Mouse (Mus musculus) embryonic fibroblast, embryonic 13.5 days (primary cell): ENCODE measurements around the gene Vmn1r155. TPM values are rescaled to one million over a fixed set of nuclear protein-coding genes. Genes with fewer than 3 reads are reported as not detected.
"Not testable (repeated sequence)": the region's sequence is repeated elsewhere in the genome, so short reads cannot be mapped to it uniquely, and the experiment has no call there.

Source experiments
- H3K27ac ChIP-seq: 2 replicates; pipeline ENCODE4 v1.5.1; 2012; ENCODE audit warnings: low read length, control low read depth, inconsistent platforms; ENCODE audit not compliant: insufficient read depth
- H3K4me1 ChIP-seq: 2 replicates; pipeline ENCODE4 v1.6.1; 2011; ENCODE audit warnings: low read length; ENCODE audit not compliant: control insufficient read depth, insufficient read depth
- H3K4me3 ChIP-seq: 2 replicates; pipeline ENCODE4 v1.5.1; 2011; ENCODE audit warnings: mild to moderate bottlenecking, control low read depth, low read length; ENCODE audit not compliant: insufficient read depth
- polyA plus RNA-seq: library from polyadenylated mRNA; stranded (reverse); fragments of >200 nt; gene quantifications from 2 replicates; pipeline ENCODE4 v1.2.4, GENCODE M21; 2011; ENCODE audit warnings: low read depth; ENCODE audit not compliant: missing spikeins, insufficient read length

Gene Vmn1r155
- polyA plus RNA-seq, result not detected in 2 replicates

DNA sequence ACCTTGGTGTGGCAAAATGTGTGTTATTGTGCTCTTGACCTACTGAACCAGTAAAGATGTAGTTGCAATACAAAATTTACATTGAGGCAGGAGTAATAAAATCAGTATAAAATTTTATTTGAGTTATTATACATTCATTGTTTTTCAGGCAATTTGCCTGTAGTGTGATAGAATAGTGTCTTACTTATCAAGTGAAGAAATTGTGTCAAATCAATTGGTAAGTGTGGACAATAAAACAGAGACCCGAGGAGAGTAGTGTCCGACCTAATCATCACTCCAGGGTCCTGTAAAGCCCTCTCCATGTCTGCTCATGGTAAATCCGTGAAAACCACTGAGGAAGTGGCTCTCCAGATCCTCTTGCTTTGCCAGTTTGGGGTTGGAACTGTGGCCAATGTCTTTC is at the start of gene Vmn1r155:
TSS of gene Vmn1r155 (plus strand) at position 301 of the 400 bp plus-strand sequence.
- not testable (repeated sequence) for H3K4me1 ChIP-seq, H3K27ac ChIP-seq, H3K4me3 ChIP-seq

DNA sequence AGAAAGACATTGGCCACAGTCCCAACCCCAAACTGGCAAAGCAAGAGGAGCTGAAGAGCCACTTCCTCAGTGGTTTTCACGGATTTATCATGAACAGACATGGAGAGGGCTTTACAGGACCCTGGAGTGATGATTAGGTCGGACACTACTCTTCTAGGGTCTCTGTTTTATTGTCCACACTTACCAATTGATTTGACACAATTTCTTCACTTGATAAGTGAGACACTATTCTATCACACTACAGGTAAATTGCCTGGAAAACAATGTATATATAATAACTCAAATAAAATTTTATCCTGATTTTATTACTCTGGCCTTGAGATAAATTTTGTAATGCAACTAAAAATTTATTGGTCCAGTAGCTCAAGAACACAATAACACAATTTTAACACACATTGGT is 34.4 kb downstream of the Vmn1r155 start, which contains the start of gene Gm8693:
TSS of gene Gm8693 (minus strand) at position 101 of the 400 bp plus-strand sequence.
- not testable (repeated sequence) for H3K4me1 ChIP-seq, H3K27ac ChIP-seq, H3K4me3 ChIP-seq

Other genes starting within 250 kb of the Vmn1r155 start
- gene Vmn1r148, start 244.4 kb upstream of the Vmn1r155 start, polyA plus RNA-seq, result not detected in 2 replicates
- not detected in 2 replicates for gene Vmn1r149, start 219.8 kb upstream of the Vmn1r155 start, polyA plus RNA-seq
- not detected in 2 replicates for gene Gm10665, start 193.9 kb upstream of the Vmn1r155 start, polyA plus RNA-seq
- gene Vmn1r151, start 158.3 kb upstream of the Vmn1r155 start, polyA plus RNA-seq, result not detected in 2 replicates
- gene Vmn1r152, start 135.1 kb upstream of the Vmn1r155 start, polyA plus RNA-seq, result not detected in 2 replicates
- not detected in 2 replicates for gene Gm8677, start 123.1 kb upstream of the Vmn1r155 start, polyA plus RNA-seq
- not detected in 2 replicates for gene Gm4201, start 92.7 kb upstream of the Vmn1r155 start, polyA plus RNA-seq
- gene Gm4565, start 69.9 kb upstream of the Vmn1r155 start, polyA plus RNA-seq, result not detected in 2 replicates
- gene Gm8693, start 34.3 kb downstream of the Vmn1r155 start, polyA plus RNA-seq, result not detected in 2 replicates
- not detected in 2 replicates for gene Gm4567, start 61.7 kb downstream of the Vmn1r155 start, polyA plus RNA-seq
- gene Vmn1r157, start 103.7 kb downstream of the Vmn1r155 start, polyA plus RNA-seq, result not detected in 2 replicates
- gene Vmn1r158, start 132.8 kb downstream of the Vmn1r155 start, polyA plus RNA-seq, result not detected in 2 replicates
- gene Vmn1r159, start 185.6 kb downstream of the Vmn1r155 start, polyA plus RNA-seq, result not detected in 2 replicates
- gene Vmn1r160, start 213.2 kb downstream of the Vmn1r155 start, polyA plus RNA-seq, result not detected in 2 replicates